Mouse (Mus musculus) right cerebral cortex, adult 2 months (tissue): Measurements from ENCODE around the gene Ndc1.
"Not testable (repeated sequence)": the region's sequence is repeated elsewhere in the genome, so short reads cannot be mapped to it uniquely, and the experiment has no call there.

Source experiments
- DNase-seq, 2 experiments: peaks; one replicate each; pipeline ENCODE4 v3.0.0; 2021 to 2022; ENCODE audit warnings: low spot score in 2 of 2

Ndc1 gene

DNA sequence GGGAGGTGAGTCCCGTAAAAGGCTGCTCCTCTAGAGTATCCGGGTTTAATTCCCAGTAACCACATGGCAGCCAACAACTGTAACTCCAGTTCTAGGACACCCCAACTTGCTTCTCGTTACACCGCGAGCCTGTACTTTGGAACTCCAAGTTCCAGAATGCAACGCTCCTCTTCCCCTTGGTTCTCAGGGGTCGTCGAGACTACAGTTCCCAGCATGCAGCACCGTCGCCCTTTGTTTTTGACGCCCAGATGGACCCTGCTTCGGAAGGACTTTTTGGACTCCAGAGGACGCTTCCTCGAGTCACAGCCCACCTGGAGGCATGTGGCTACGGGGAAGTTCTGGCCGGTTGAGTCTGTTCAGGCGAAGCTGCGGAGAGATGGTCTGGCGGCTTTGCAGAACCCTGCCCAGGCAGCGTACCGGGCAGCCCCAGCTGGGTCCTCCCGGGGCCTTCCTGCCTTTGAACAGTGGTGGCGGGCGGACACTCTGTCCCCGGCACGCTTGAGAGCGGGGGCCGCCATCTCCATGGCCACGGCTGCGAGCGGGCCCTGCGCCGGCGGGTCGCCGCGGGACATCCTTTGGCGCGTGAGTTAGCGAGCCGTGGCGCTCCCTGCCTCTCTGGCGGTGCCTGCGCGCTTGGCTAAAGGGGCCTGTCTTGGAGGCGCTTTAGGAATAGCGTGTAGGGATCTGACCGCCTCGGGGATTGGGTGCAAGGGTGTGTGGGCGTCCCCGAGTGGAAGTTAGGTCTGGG, at the start of gene Ndc1:
Ndc1 (plus strand) TSS at position 218 of the 748 bp plus-strand sequence.
- DNase-seq, result peak; percentile 83 to 92

DNA sequence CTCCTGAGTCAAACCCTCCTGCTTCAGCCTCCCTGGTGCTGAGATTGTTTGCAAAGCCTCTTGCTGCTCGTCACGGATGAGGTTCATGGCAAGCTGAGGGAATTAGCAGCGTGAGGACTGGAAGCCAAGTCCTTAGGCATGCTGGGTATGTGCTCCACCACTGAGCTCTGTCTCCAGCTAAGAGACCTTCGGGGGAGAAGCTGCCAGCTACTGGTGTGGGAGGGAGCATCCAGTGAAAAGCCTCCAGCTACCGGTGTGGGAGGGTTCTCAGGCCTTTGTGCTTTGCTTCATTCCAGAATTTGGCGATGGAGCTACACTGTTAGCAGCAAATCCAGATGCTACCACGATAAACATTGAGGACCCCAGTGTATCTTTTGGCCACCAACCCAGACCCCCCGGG, 48.9 kb upstream of the Ndc1 start:
- no peak for DNase-seq

DNA sequence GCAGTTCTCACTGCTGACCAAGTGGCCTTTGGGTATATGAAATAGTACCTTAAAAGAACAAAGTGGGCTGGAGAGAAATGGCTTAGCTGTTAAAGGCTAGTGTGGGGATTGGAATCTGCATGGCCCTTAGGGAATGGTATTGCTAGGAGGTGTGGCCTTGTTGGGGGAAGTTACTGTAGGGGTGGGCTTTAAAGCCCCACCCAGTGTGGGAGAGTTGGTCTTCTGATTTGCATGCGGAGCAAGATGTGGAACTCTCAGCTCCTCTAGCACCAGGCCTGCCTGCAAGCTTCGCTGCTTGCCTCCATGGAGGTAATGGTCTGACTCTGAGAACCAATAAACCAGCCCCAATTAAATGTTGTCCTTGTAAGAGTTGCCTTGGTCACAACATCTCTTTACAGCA, 46.5 kb upstream of the Ndc1 start:
- DNase-seq, result no peak

DNA sequence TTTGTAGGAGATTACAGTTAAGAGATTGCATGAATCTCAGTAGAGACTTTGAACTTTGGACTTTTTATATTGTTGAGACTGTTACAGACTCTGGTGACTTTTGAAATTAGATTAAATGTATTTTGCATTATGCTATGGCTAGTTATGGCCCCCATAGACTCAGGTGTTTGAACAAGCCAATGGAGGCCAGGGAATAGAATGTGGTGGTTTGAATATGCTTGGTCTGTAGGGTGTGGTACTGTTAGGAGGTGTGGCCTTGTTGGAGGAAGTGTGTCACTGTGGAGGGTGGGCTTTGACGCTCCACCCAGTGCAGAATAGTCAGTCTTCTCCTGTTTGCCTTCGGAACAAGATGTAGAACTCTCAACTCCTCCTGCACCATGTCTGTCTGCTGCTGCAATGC, 44.5 kb upstream of the Ndc1 start:
- no peak for DNase-seq

DNA sequence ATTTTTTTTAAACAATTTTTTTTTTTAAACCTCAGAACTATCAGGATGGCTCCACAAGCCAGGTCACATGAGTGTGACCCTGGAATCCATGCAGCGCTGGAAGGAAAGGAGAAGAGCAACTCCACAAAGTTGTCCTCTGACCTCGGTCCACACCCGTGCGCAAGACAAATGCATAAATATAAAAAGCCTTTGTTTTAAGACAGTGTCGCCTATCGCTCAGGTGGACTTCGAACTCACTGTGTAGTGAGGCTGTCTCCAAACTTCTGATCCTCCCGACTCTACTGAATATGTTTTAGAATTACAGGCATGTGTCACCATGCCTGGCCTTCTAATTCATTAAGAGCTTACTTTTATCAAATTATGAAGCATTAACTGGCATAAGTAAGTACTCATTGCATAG, 39.1 kb upstream of the Ndc1 start:
- DNase-seq, result no peak

DNA sequence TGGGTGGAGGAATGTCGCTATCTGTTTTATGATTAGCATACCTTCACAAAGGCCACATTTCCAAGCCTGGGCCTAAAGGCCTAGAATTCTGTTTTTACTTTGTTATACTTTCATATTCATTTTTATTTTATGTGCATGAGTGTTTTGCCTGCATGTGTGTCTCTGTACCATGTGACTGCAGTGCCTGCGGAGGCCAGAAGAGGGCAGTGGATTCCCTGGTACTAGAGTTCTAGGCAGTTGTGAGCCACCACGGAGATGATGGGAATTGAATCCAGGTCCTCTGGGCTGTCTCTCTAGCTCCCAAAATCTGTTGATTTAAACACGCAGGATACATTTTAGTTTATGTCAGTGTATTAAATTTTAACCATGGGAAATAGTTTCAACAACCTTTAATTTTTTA, 34.1 kb upstream of the Ndc1 start:
- DNase-seq, result no peak

DNA sequence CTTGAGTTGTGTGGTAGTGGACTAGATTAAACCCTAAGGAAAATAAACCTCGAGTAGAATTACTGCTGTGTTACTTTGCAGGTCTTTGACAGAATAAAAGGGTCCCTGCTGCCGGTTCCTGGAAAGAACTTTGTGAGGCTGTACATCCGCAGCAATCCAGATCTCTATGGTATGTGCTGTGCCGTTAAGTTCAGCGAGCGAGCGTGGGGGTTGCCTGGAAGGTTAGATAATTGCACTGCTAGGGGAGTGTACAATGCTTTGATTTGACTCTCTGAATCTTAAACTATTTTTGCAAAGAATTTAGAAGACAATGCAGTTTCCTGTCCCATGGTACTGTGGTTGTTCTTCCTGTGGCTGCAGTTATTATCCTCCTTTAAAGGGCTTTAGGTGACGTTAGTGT, 31.2 kb upstream of the Ndc1 start:
- DNase-seq, result no peak

DNA sequence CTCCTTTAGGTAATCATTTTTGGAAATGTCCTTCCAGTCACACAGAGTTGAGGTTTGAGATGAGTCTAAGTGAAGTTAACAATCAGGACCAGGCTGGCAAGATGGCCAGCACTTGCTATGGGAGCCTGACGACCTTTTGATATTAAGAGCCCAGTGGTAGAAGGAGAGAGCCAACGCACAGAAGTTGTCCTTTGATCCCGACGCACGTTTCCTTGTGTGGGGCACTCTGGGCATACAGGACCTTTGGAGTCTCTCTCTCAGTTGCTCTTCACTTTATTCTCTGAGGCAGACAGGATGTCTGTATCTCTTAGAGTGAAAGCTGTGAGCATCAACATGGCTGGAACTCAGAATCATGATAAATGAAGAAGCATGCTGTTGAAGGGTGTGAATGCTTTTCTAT, 30.1 kb upstream of the Ndc1 start:
- no peak for DNase-seq

DNA sequence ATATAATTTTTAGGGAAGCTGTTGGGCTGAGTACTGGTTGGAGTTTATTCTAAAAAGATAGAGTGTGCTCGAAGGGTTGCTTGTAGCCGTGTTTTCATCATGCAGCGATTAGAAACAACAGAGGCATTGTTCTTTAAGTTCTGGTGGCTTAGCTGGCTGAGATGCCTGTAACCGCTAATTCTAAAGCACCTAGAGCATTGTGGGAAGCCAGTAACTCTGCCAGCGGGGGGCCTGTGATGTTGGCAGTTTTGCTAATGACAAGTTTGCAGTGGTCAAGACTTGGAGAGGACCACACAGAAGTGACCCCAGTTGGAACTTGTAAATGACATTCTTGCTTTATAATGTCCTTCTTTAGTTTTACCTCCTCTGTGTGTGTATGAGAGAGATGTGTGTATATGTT, 26.2 kb upstream of the Ndc1 start:
- DNase-seq, result no peak

DNA sequence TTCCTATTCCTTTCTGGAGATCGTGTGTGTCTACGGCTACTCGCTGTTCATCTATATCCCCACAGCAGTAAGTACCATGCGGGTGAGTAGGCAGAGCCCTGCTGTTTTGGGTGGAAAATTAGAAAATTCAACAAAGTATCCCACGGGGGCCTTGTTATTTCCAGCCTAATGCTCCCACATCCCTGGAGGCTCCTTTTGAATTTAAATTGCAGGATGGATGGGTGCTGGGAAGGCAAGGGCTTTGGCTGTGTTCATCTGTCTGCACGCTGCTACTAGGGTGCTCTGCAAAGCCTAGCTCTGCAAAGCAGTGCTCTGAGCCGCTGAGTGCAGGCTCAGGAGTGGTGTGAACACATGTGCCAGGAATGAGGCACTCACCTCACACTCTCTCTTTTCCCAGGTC, 23.0 kb upstream of the Ndc1 start:
- peak; percentile 9 to 25 for DNase-seq

DNA sequence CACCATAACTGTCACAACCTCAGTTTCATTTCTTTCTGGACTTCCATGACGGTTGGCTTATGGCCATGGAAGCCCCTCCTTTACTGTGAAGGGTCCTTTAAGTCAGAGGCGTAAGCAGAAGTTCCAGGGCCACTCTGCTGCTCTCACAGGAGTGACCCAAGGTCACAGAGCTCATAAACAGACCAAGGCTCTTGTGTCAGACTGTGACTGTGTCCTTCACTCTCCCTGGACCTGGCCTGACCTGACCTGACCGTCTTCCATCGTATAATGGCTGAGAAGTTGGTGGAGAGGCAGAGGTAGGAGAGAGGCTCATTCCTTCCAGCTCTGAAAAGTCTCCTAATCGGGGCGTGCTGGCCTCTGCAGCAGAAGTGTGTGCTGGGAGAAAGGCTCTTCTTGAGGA, 20.4 kb upstream of the Ndc1 start:
- no peak for DNase-seq

DNA sequence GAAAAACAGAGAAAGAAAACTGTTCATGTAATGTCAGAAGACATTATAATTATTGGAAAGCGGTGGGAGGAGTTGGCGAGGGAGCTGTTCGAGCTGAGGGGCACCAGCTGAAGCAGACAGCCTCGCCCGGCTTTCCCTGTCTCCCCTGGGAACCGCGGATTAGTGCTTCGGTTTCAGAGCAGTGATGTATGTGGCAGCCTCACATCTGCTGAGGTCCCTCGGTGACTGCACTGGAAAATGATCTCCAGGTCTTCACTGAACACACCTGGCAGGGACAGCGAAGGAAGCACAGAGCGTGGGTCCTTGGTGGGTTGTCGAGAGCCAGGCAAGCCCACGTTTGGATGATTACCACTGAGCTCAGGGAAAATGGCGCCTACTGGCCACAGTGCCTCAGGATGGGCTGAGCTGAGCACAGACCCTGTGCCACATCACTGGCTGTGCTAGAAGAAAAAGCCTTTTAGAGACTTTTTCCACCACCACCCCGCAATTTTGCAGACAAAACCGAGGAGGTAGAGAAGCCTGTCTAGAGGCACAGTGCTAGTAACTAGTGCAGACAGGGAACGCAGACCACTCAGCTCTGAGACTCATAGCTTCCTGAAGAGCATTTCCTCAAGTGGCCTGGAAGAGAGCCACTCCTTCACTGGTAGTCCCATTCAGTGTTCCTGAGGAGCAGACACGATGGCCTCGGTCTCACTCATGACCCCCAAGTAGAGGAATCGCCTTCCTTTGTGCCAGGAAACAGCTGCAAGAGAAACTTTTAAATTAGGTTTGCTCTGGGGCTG, 18.9 kb upstream of the Ndc1 start:
- DNase-seq, result no peak

DNA sequence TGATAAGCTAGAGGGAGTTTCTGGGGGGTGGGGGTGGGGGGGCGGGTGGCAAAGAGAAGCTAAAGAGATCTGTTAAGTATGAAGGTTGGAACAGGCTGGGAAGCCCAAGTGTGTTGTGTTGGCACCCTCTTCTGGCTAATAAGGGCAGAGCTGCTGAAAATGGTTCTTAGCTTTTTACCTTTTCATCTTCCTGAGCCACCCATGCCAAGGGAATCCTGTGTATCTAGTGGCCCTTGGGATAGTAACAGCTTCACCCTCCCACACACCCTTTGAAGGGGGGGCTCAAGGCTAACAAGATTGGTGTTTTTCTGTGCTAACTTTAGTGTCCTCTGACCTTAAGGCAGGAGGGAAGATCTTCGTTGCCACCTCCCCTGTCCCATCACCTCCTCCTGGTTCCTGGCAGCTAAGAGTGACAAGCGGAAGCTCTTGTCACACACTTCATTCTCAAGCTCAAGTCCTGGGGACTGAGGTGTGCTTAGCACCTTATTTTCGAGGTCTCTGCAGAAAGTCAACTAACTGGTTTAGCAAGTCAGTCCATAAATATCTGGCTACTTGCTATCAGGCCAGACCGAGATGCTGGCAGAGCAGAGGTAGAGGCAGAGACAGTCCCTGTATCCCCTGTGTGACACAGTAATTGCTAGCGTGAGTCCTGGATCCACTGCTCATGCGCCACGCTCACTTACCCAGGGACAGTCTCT, 18.1 kb upstream of the Ndc1 start:
- DNase-seq, result peak; percentile 53 to 57

DNA sequence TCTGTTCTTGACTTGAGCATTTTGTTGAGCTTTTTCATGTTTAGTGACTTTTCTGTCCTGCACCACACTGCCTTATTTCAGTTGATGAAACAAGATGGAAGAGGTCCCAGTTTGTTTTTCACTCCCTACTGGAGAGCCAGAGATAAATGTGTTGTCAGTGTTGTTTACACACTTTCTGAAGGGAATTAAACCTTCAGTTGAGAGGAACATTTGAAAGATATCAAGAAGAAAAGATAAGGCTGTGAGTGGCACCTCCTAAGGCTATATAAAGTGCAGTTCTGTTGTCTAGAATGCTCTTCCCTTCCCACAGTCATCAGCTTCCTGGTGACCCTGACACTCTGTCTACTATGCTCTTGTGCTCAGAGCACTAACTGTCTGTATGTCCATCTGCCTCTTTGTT, 16.2 kb upstream of the Ndc1 start:
- no peak for DNase-seq

DNA sequence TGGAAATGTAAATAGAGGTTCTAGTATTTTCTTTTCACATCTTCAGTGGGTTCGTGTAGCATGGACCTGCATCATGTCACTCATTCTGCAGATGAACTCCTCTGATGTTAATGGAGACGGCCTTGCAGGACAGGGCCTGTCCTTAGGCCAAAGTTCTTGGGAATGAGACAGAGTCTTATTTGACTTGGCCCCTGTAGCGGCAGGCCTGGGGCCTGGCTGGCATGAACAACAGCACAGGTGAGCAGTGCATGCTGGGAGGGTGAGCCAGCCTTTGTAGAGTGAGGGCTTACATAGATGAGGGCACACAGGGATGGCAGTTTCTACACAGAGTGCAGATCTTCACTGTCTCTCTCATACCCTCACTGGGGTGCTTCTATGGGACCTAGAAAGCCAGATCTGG, 14.0 kb upstream of the Ndc1 start:
- no peak for DNase-seq

DNA sequence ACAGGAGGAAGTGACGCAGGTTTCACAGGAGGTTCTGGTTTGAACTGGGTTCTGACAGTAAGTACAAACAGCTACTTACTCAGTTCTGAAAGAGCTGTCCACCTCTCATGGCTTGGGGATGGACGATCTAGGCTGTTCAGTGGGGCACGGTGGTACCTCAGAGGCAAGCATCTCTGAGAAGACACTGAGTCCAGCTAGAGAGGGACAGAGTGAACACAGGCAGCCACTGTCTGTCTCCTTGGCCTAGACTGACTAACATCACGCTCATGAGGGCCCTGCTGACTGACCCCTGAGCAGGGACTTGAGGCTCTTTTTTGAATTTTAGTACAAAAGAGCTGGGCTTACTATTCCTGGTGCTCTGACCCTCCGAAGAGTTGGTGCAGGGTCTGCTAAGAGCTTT, 13.5 kb upstream of the Ndc1 start:
- DNase-seq, result no peak

DNA sequence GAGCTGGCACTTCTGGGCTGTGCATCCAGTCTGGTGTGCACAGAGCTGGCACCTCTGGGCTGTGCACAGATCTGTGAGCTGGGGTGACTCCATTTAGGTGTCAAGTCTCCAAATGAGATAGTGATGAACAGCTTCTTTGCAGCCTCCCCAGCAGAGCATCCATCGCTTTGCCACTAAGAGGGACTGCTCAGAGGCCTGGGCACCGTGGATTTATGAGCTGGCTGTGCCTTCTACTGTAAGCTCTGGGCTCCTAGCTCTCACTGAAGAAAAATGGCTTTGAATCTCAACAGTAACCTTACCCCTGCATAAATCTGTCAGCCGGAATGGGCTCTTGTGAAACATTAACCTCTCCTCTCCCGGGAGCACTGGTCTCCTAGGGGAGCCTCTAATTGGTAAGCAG, 13.0 kb upstream of the Ndc1 start:
- no peak for DNase-seq

DNA sequence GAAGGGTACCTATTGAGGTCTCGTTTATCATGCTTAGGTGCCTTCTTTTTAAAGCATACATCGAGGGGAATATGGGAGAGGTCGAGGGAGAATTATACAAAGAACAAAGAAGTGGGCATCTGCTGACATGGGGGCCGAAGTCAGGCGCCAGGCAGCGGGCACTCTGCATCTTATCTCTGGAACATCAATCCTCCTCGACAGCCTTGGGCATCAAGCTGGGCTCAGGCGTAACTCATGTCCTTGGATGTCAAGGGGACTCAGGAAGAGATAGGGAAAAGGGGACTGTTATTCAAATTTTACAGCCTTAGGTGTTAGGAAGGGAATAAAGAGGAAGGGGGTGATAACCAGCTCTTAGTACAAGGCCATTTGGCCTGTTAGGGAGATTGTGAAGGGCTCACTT, 10.4 kb upstream of the Ndc1 start:
- not testable (repeated sequence) for DNase-seq

DNA sequence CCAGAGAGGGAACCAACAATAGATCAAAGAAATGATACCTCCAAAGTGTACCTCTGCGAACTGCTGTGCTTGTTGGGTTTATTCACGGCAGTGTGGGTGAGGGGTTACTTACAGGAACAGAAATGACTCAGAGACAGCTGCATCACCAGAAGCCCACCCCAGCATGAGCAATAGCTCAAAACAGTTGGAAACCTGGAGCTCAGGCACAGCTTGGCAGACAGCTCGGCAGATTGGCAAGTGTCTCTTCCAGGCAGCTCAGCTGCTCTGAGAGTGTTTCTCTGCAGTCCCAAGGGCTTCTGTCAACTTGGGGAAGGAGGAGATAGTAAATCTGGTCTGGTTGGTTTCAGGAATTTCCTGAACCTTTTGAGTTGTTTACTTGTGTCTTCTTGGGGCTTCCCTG, 9.1 kb upstream of the Ndc1 start:
- DNase-seq, result no peak

DNA sequence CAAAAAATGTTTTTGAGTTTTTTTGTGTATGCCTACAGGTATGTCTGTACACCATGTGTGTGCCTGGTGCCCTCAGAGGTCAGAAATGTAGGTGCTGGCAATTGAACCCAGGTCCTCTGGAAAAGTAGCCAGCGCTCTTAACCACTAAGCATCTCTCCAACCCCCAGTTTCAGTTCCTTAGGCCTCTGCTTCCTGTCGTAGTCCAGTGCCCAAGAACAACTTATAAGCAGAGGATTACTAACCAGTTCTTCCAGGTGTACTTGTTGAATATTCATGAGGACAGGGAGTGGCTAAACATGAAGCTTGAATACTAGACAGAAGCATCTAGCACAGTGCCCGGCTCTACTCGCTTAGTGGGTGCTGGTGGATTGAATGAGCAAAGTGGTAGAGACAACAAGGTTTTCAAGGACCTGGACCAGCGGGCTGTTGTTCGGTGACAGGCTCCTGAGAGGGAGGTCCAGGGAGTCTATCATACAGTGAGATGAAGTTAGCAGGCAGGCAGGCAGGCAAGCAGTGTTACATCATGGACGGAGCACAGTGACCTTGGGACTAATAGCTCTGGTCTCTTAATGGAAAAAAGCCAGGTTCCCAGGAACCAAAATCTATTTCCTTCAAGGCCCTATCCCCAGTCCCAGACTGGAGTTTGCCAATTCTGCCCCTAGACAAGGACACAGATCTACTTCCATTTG, 7.0 kb upstream of the Ndc1 start:
- no peak for DNase-seq

DNA sequence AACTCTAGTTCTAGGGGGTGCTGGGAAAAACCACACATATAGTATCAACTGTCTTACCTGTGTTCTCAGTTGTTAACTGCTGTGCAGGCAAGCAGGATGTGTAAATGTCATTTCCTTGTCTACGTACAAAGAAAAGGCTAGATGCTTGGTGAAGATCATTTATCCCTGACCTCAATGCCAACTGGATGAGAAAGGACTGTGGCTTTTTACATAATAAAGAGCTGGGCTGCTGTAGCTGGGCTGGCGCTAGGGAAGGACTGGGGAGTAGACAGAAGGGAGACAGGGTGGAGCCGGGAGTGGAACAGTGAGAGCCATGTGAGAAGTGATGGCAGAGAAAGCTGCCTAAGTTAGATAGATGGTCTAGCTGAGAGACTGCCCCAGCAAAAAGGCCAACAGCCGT, 4.8 kb upstream of the Ndc1 start:
- no peak for DNase-seq

DNA sequence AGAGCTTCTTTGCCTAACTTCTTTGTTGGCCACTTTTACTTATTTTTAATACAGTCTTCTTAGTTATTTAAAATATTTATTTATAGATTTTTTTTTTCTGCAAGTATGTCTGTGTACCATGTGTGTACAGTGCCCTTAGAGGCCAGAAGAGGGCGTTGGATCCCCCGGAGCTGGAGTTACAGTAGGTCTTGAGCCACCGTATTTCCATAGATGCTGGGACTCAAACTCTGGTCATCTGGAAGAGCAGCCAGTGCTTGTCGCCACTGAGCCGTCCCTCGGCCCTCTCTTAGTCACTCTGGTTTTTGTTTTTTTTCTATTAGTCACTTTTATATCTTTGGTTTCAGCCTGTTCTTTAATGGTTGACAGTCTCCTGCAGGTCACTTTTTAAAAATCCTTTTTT, 4.0 kb upstream of the Ndc1 start:
- no peak for DNase-seq
